Mouse (Mus musculus) ES-E14 (cell line): ENCODE data around the gene Rora. TPM values are rescaled to one million over a fixed set of nuclear protein-coding genes. Genes with fewer than 3 reads are reported as not detected.

Source experiments
- DNase-seq: peaks from one replicate; pipeline ENCODE4 v3.0.0-alpha.2; 2013; ENCODE audit warnings: low read depth, low spot score
- H3K27ac ChIP-seq: 2 replicates; pipeline ENCODE4 v1.5.1; 2012; ENCODE audit warnings: low read depth, mild to moderate bottlenecking, low read length, moderate library complexity, mixed read lengths; ENCODE audit not compliant: poor library complexity, insufficient read depth, severe bottlenecking
- H3K36me3 ChIP-seq: 2 replicates; pipeline ENCODE4 v1.6.1; 2012; ENCODE audit warnings: mild to moderate bottlenecking, low read length, moderate library complexity, mixed read lengths; ENCODE audit not compliant: control insufficient read depth, poor library complexity, insufficient read depth, severe bottlenecking
- H3K4me1 ChIP-seq, 2 experiments: fragments of 150-350 bp in 1 of 2; sonication (generic) in 1 of 2; 2 replicates each; pipeline ENCODE4 v1.6.1; 2012; ENCODE audit warnings: low read length in 2 of 2, mild to moderate bottlenecking in 1 of 2, mixed read lengths in 1 of 2; ENCODE audit not compliant: control insufficient read depth in 2 of 2, insufficient read depth in 2 of 2, poor library complexity in 1 of 2
- H3K4me3 ChIP-seq, 2 experiments: fragments of 150-350 bp in 1 of 2; sonication (generic) in 1 of 2; 2 replicates each; pipeline ENCODE4 v1.5.1; 2012; ENCODE audit warnings: low read length in 2 of 2, low read depth in 1 of 2, mild to moderate bottlenecking in 1 of 2, mixed read lengths in 1 of 2; ENCODE audit not compliant: insufficient read depth in 1 of 2, poor library complexity in 1 of 2, severe bottlenecking in 1 of 2
- H3K9ac ChIP-seq: 2 replicates; pipeline ENCODE4 v1.6.1; 2012; ENCODE audit warnings: low read depth, mild to moderate bottlenecking, low read length, mixed read lengths; ENCODE audit not compliant: poor library complexity, insufficient read depth, severe bottlenecking
- H3K9me3 ChIP-seq: fragments of 150-350 bp; sonication (generic); 2 replicates; pipeline ENCODE4 v1.6.1; 2012; ENCODE audit warnings: low read depth, mild to moderate bottlenecking, low read length; ENCODE audit not compliant: control insufficient read depth, insufficient read depth
- CHD2 ChIP-seq: IDR thresholded peaks from 2 replicates; pipeline ENCODE4 v1.6.1; 2014; ENCODE audit warnings: mild to moderate bottlenecking, low read depth, low read length, inconsistent platforms
- HCFC1 ChIP-seq: IDR thresholded peaks from 2 replicates; pipeline ENCODE4 v1.6.1; 2012; ENCODE audit warnings: low read length, inconsistent platforms, borderline replicate concordance; ENCODE audit not compliant: insufficient read depth
- MAFK ChIP-seq: IDR thresholded peaks from 2 replicates; pipeline ENCODE4 v1.6.1; 2014; ENCODE audit warnings: mild to moderate bottlenecking, low read depth, low read length, inconsistent platforms; ENCODE audit not compliant: insufficient read depth
- ZC3H11A ChIP-seq: IDR thresholded peaks from 2 replicates; pipeline ENCODE4 v1.6.1; 2012; ENCODE audit warnings: low read depth, mild to moderate bottlenecking, inconsistent platforms, low read length, borderline replicate concordance
- ZNF384 ChIP-seq: IDR thresholded peaks from 2 replicates; pipeline ENCODE4 v1.6.1; 2012; ENCODE audit warnings: low read depth, low read length, inconsistent platforms
- in situ Hi-C, 2 experiments: fragments of 600-800 bp; cut with MboI; formaldehyde crosslinking; loops; one replicate each; pipeline ENCODE4 v1.15.1; 2025; ENCODE audit warnings: low sequenced_read_pairs in 2 of 2, inconsistent platforms in 1 of 2; ENCODE audit not compliant: unreplicated experiment in 2 of 2
- total RNA-seq: library from RNA; depleted of rRNA; stranded (reverse); fragments of 300-350 nt; gene quantifications from 2 replicates; pipeline ENCODE4 v1.2.3, GENCODE M21; 2012

Rora gene
- total RNA-seq, 1 experiment, result 2.1 TPM

- in situ Hi-C loops, result no loop called here
These were observed 334.8 kb downstream of the Rora start for GRCm38 (mm10) chr9:68988162-68988911.

GRCm38 (mm10) chr9:68989885-68990449 lies 336.4 kb downstream of the Rora start:
- in situ Hi-C loops, result no loop called here
- TF ChIP-seq ZC3H11A (no peak), MAFK (no peak), CHD2 (no peak), HCFC1 (no peak), ZNF384 (no peak)

More at GRCm38 (mm10) chr9:68988162-68988911, 334.8 kb downstream of the Rora start:
- H3K27ac ChIP-seq, result no peak overlapping the region
- no peaks in the 10 kb centered on the region for H3K9me3 ChIP-seq
- DNase-seq, result no peak
- H3K9ac ChIP-seq, result no peak overlapping the region
- no peak overlapping the region for H3K4me3 ChIP-seq
- H3K4me1 ChIP-seq, result peaks cover 3% of the 10 kb centered on the region in 2 experiments; a peak in 2 of 4 replicates
- TF ChIP-seq CHD2 (no peak), MAFK (no peak), ZC3H11A (no peak), HCFC1 (no peak)
- H3K36me3 ChIP-seq, result no peaks in the 10 kb centered on the region

GRCm38 (mm10) chr9:68993881-68994280 lies 340.3 kb downstream of the Rora start:
- in situ Hi-C loops, result no loop called here

More at GRCm38 (mm10) chr9:68989885-68990449, 336.4 kb downstream of the Rora start:
- Histone ChIP-seq H3K4me3 (no peak overlapping the region), H3K36me3 (no peaks in the 10 kb centered on the region), H3K27ac (no peak overlapping the region), H3K9ac (no peak overlapping the region), H3K9me3 (no peaks in the 10 kb centered on the region), H3K4me1 (peaks cover 3% of the 10 kb centered on the region in 2 experiments; a peak in 2 of 4 replicates)
- DNase-seq, result no peak

GRCm38 (mm10) chr9:68998961-68999360 lies 345.4 kb downstream of the Rora start:
- H3K9me3 ChIP-seq, result no peaks in the 10 kb centered on the region
- H3K9ac ChIP-seq, result no peak overlapping the region
- H3K4me1 ChIP-seq, result no peaks in the 10 kb centered on the region
- H3K27ac ChIP-seq, result no peak overlapping the region
- DNase-seq, result no peak
- TF ChIP-seq ZC3H11A (no peak), ZNF384 (no peak), CHD2 (no peak), MAFK (no peak), HCFC1 (no peak)
- no peaks in the 10 kb centered on the region for H3K36me3 ChIP-seq
- in situ Hi-C loops, result no loop called here
- no peak overlapping the region for H3K4me3 ChIP-seq

More at GRCm38 (mm10) chr9:68993881-68994280, 340.3 kb downstream of the Rora start:
- no peaks in the 10 kb centered on the region for H3K36me3 ChIP-seq
- no peak for DNase-seq
- H3K4me1 ChIP-seq, result no peaks in the 10 kb centered on the region
- no peak overlapping the region for H3K9ac ChIP-seq
- no peak overlapping the region for H3K27ac ChIP-seq
- no peaks in the 10 kb centered on the region for H3K9me3 ChIP-seq
- H3K4me3 ChIP-seq, result no peak overlapping the region
- TF ChIP-seq CHD2, result no peak
- TF ChIP-seq HCFC1, result no peak
- TF ChIP-seq ZC3H11A, result no peak
- no peak for TF ChIP-seq ZNF384
- no peak for TF ChIP-seq MAFK
